Mouse (Mus musculus): ENCODE measurements around the gene 4930524J08Rik. TPM values are rescaled to one million over a fixed set of nuclear protein-coding genes. Genes with fewer than 3 reads are reported as not detected.

4930524J08Rik gene
- polyA plus RNA-seq, 1 experiment from 2014 or later: 1.0 TPM

DNA sequence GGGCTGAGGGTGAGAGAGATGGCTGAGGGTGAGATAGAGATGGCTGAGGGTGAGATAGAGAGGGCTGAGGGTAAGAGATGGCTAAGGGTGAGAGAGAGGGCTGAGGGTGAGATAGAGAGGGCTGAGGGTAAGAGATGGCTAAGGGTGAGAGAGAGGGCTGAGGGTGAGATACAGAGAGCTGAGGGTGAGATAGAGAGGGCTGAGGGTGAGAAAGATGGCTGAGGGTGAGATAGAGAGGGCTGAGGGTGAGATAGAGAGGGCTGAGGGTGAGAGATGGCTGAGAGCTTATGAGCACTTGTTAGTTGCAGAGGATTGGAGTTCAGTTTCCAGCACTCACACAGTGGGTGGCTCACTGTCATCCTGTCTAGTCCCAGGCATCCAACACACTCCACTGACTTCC, 41.2 kb downstream of the 4930524J08Rik start:
- no peaks in the 10 kb centered on the region for H3K27me3 ChIP-seq (replicated peaks; ENCODE audit: control insufficient read depth, insufficient read depth, low read length)
- ATAC-seq: no peak

DNA sequence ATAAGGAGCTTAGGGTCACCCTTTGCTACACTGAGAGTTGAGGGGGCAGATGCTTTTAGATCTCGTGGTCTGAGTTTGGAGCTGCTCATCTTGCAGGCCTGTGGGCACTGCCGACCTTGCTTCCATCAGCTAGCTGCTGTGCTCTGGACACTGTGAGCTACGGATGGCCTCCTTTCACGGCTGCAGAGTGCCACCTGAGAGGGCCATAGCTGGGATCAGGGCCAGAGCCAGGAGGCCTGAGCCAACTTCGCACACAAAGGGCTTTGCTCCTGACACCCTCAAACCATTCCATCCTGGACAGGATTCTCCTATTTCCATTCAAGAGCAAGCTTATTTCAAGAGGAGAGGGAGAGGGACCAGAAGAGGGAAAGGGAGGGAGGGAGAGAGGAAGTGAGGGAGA, 45.5 kb downstream of the 4930524J08Rik start:
- Histone ChIP-seq H3K27ac (ENCODE audit: low read length) (no peak overlapping the region), H3K4me1 (ENCODE audit: control insufficient read depth, insufficient read depth, low read length) (no peaks in the 10 kb centered on the region), H3K4me3 (ENCODE audit: low read length) (no peak overlapping the region), H3K9ac (ENCODE audit: low read depth, low read length) (no peak overlapping the region), H3K4me2 (ENCODE audit: low read depth, low read length) (no peak overlapping the region), H3K9me3 (ENCODE audit: control insufficient read depth, low read length) (no peaks in the 10 kb centered on the region), H3K36me3 (ENCODE audit: control insufficient read depth, insufficient read depth, low read length) (no peaks in the 10 kb centered on the region), H3K27me3 (replicated peaks; ENCODE audit: control insufficient read depth, insufficient read depth, low read length) (no peaks in the 10 kb centered on the region)
- no peak for ATAC-seq
- WGBS: 62% methylated on average over 5 of the region's 5 CpGs

More for the DNA sequence above, 41.2 kb downstream of the 4930524J08Rik start:
- Histone ChIP-seq H3K9me3 (ENCODE audit: control insufficient read depth, low read length) (no peaks in the 10 kb centered on the region), H3K4me1 (ENCODE audit: control insufficient read depth, insufficient read depth, low read length) (no peaks in the 10 kb centered on the region), H3K27ac (ENCODE audit: low read length) (no peak overlapping the region), H3K36me3 (ENCODE audit: control insufficient read depth, insufficient read depth, low read length) (no peaks in the 10 kb centered on the region), H3K9ac (ENCODE audit: low read depth, low read length) (no peak overlapping the region), H3K4me2 (ENCODE audit: low read depth, low read length) (no peak overlapping the region), H3K4me3 (ENCODE audit: low read length) (no peak overlapping the region)

DNA sequence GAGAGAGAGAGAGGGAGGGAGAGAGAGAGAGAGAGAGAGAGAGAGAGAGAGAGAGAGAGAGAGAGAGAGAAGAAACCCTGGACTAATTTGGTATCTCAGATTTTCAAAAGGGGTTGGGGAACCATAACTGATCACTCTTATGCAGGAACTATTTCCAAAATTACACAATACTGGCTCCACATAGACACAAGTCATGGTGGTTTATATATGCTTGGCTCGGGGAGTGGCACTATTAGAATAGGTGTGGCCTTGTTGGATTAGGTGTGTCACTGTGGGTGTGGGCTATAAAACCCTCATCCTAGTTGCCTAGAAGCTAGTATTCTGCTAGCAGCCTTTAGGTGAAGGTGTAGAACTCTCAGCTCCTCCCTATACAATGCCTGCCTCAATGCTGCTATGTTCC, 46.0 kb downstream of the 4930524J08Rik start:
- no peaks in the 10 kb centered on the region for H3K36me3 ChIP-seq (ENCODE audit: control insufficient read depth, insufficient read depth, low read length)
- 70% methylated on average over 1 of the region's 1 CpGs for WGBS
- ATAC-seq: 0 out of 2 replicates have a peak, but pooled peaks have one; percentile 33

More for the DNA sequence above, 46.0 kb downstream of the 4930524J08Rik start:
- Histone ChIP-seq H3K27ac (ENCODE audit: low read length) (no peak overlapping the region), H3K4me2 (ENCODE audit: low read depth, low read length) (no peak overlapping the region), H3K9me3 (ENCODE audit: control insufficient read depth, low read length) (no peaks in the 10 kb centered on the region), H3K4me3 (ENCODE audit: low read length) (no peak overlapping the region), H3K27me3 (replicated peaks; ENCODE audit: control insufficient read depth, insufficient read depth, low read length) (no peaks in the 10 kb centered on the region), H3K4me1 (ENCODE audit: control insufficient read depth, insufficient read depth, low read length) (peaks cover under 1% of the 10 kb centered on the region; the same call in 1 of the 2 replicates), H3K9ac (ENCODE audit: low read depth, low read length) (no peak overlapping the region)

Other genes starting within 250 kb of the 4930524J08Rik start
- 6.1 and 7.3 TPM in 2 replicates for gene Rasgef1b, start 250.0 kb upstream of the 4930524J08Rik start, polyA plus RNA-seq (2015; fragmentation: Nextera tagmentation; extraction: Ambion mirVana)
- 0.28 TPM in 1 of 2 replicates, not detected in the other for gene Vamp9, start 72.8 kb upstream of the 4930524J08Rik start, polyA plus RNA-seq (2015; fragmentation: Nextera tagmentation; extraction: Ambion mirVana)
- 32.8 and 37.0 TPM in 2 replicates for gene Hnrnpd, start 123 bp upstream of the 4930524J08Rik start, polyA plus RNA-seq (2015; fragmentation: Nextera tagmentation; extraction: Ambion mirVana)
- gene Hnrnpdl, start 60.6 kb downstream of the 4930524J08Rik start, polyA plus RNA-seq (2015; fragmentation: Nextera tagmentation; extraction: Ambion mirVana): 90.9 and 102 TPM in 2 replicates
- 49.2 and 53.7 TPM in 2 replicates for gene Enoph1, start 60.9 kb downstream of the 4930524J08Rik start, polyA plus RNA-seq (2015; fragmentation: Nextera tagmentation; extraction: Ambion mirVana)
- 1.5 and 1.7 TPM in 2 replicates for gene Tmem150c, start 180.7 kb downstream of the 4930524J08Rik start, polyA plus RNA-seq (2015; fragmentation: Nextera tagmentation; extraction: Ambion mirVana)

Measured in intestine, embryonic 16.5 days (tissue).